Mouse (Mus musculus) embryonic stem cell, embryonic (primary cell): ENCODE results near the gene Lst1.

Experiments used
- CTCF ChIA-PET, 4 experiments: fragments of 300-600 bp in 2 of 4; fragments of 350-600 bp in 2 of 4; sonication (Branson Sonifier 250); formaldehyde crosslinking; loops; one replicate each; lab custom pipeline; 2022; ENCODE audit warnings: inconsistent platforms in 2 of 4; lab: Charles Lee
- POLR2A ChIA-PET, 4 experiments: fragments of 300-600 bp in 2 of 4; fragments of 350-600 bp in 2 of 4; sonication (Branson Sonifier 250); formaldehyde crosslinking; loops; one replicate each; lab custom pipeline; 2022; ENCODE audit warnings: antibody characterized with exemption in 4 of 4, inconsistent platforms in 1 of 4; lab: Charles Lee

The Lst1 gene

DNA sequence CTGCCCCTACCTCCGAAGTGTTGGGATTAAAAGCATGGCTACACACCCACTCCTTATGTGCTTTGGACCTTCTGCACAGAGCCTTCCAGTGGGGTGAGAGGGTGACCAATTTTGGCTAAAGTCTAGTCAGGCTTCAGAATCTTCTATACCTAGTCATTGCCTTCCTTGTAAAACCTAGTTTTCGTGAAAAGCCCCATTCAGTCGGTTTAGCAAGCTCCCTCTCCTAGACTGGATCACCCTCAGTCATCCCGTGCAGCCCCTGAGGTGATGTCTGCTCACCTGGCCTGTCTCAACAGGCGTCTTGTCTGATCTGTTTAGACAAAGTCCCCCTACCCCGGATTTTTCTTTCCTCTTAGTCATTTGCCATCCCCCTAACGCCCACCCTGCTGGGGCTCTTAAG lies 9.8 kb upstream of the Lst1 start:
- ChIA-PET POLR2A (interaction anchor here in 2 of 4 experiments (0.8 to 2.0 kb wide), 3 partner anchors 22 to 76 kb away, joined by 3 to 8 read pairs (median 3); partner anchors contain the start of genes Csnk2b (in 1 of the 2), Ddx39b (in 1 of the 2), Gm16181 (in 1 of the 2) and Gpank1 (in 1 of the 2)), CTCF (interaction anchor here in 2 of 4 experiments (0.6 to 1.8 kb wide), 3 partner anchors 10 to 30 kb away, joined by 3 to 10 read pairs (median 4); no protein-coding TSS in a partner anchor)

- CTCF ChIA-PET = interaction anchor here in 2 of 4 experiments (1.3 to 2.9 kb wide), 3 partner anchors 29 to 30 kb away, joined by 4 to 14 read pairs (median 4); no protein-coding TSS in a partner anchor
- POLR2A ChIA-PET = interaction anchor here in 1 of 4 experiments (0.8 to 1.2 kb wide), 2 partner anchors 9 to 26 kb away, joined by 4 to 6 read pairs; partner anchors contain the start of gene Lta
These were observed 8.9 kb upstream of the Lst1 start for GRCm38 (mm10) chr17:35197126-35197525.

DNA sequence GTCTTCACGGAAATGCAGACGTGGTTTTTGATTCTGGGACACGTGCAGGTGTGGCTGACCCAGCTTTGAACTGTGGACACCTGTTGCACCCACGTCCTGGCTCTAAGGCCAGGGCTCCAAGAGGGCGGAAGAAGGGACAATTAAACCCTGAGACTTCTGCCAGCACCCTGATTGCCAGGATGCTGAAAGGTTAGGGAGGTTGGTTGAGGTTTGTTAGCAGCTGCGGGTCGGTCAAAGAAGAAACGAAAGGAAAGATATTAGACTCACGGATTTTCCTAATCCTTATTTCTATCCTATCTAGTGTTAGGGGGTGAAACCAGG lies 8.0 kb upstream of the Lst1 start:
- POLR2A ChIA-PET = interaction anchor here in 3 of 4 experiments (0.7 to 1.2 kb wide), 6 partner anchors 25 to 246 kb away, joined by 3 to 4 read pairs (median 4); partner anchors contain the start of genes Abhd16a (in 1 of the 3) and Ddx39b (in 1 of the 3)
- CTCF ChIA-PET = interaction anchor here in 3 of 4 experiments (0.5 to 2.9 kb wide), 5 partner anchors 27 to 305 kb away, joined by 3 to 14 read pairs (median 4); no protein-coding TSS in a partner anchor

DNA sequence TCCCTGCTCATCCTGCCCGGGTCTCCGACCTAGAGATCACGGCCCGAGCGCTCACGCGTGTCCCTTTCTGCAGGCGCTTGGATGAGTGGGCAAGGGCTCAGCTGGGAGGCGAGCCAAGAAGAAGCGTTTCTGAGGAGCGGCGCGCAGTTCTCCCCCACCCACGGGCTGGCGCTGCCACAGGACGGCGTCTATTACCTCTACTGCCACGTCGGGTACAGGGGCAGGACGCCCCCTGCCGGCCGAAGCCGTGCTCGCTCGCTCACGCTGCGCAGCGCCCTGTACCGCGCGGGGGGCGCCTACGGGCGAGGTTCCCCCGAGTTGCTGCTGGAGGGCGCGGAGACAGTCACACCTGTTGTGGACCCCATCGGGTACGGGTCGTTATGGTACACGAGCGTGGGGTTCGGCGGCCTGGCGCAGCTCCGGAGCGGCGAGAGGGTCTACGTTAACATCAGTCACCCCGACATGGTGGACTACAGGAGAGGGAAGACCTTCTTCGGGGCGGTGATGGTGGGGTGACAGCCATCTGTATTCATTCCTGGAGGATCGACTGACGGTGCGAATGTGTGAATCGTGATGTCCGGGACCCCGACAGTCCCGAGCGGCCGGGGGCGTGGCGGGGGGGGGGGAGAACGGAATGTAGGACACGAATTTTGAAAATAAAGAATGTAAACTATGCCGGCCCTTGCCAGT lies 7.5 kb upstream of the Lst1 start:
- CTCF ChIA-PET = interaction anchor here (0.5 to 2.9 kb wide), 10 partner anchors 16 to 677 kb away, joined by 3 to 14 read pairs (median 4); no protein-coding TSS in a partner anchor
- POLR2A ChIA-PET = interaction anchor here (0.7 to 1.2 kb wide), 8 partner anchors 9 to 245 kb away, joined by 3 to 4 read pairs (median 4); partner anchors contain the start of genes Abhd16a (in 1 of the 4), Ddx39b (in 1 of the 4) and Lta (in 1 of the 4)

DNA sequence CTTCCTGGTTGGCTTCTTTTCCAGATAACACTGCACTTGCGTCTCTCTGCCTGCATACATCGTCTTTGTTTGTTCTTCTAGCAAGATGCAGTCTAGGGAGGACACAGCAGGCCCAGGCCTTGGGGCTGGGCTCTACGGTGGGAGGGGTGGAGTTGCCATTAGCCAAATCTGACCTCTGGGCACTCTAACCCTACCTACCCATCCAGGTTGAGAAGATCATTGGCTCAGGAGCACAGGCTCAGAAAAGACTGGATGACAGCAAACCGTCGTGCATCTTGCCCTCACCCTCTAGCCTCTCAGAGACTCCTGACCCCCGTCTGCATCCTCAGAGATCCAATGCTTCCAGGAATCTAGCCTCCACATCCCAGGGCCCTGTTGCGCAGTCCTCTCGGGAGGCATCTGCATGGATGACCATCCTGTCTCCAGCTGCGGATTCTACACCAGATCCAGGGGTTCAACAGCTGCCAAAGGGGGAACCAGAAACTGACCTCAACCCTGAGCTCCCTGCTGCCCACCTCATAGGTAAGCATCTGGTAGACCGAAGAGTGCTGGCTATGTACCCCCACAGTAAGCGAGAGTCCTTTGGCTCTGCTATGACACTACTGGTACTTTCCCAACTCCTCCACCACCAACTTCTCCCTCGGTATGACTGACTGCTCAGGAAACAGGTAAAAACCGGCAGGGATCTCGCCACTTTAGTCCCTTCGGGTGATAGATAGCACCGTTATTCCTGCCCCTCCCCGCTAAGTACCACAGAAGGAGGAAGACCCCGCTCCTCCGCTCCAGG lies 6.8 kb upstream of the Lst1 start:
- POLR2A ChIA-PET = interaction anchor here in 2 of 4 experiments (0.8 to 1.2 kb wide), 5 partner anchors 10 to 46 kb away, joined by 3 to 4 read pairs (median 3); partner anchors contain the start of genes Ddx39b (in 1 of the 2) and Lta (in 1 of the 2)

DNA sequence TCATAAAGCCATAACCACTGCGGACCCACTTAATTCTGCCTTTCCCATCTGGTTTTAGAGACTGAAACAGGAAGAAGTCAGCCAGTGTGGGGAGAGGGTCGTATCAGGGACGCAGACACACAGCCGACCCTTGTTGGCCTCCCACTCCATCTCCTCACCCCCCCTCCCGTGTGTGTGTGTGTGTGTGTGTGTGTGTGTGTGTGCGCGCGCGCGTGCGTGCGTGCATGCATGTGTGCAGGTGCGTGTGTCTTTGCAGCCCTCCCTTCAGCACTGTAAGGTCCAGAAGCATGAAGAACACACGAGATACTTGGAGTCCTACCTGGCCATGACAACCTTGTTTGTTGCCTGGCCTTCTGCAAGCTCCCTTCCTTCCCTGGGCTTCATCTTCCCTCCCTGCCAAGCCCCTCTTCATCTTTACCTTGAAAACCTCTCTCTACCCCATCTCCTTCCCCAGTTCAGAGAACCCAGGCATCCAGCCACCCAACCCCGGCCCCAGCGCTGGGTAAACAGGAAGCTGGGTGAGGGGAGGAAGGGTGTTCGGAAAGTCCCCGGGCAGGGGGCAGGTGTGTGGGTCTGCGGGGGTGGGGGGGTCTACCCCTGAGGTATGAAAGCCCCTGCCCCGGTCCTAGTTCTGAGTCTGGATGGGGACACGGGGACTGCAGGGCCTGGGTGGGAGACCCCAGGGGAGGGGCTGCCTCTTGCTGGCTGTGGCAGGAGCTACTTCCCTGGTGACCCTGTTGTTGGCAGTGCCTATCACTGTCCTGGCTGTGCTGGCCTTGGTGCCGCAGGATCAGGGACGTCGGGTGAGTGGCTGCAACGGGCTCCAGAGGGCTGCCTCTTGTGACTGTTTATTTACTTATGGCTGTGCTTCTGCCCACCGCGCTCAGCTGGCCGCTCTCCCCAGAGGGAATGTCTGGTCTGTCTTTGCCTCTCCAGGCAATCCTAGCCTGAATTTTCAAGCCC lies 5.9 kb upstream of the Lst1 start, which contains the start of gene Ltb:
TSS of gene Ltb (plus strand) at position 559 of the 963 bp plus-strand sequence.
- POLR2A ChIA-PET = interaction anchor here in 3 of 4 experiments (0.6 to 1.2 kb wide), 6 partner anchors 14 to 334 kb away, joined by 3 to 4 read pairs (median 3); partner anchors contain the start of gene Ddx39b (in 1 of the 3)
- CTCF ChIA-PET = interaction anchor here (0.5 to 2.9 kb wide), 13 partner anchors 9 to 546 kb away, joined by 3 to 14 read pairs (median 4); partner anchors contain the start of genes Clic1 (in 1 of the 4) and D17H6S53E (in 1 of the 4)

More for the DNA sequence above, 6.8 kb upstream of the Lst1 start:
- CTCF ChIA-PET = interaction anchor here in 3 of 4 experiments (0.5 to 2.9 kb wide), 14 partner anchors 10 to 676 kb away, joined by 3 to 14 read pairs (median 4); partner anchors contain the start of gene D17H6S53E (in 1 of the 3)

DNA sequence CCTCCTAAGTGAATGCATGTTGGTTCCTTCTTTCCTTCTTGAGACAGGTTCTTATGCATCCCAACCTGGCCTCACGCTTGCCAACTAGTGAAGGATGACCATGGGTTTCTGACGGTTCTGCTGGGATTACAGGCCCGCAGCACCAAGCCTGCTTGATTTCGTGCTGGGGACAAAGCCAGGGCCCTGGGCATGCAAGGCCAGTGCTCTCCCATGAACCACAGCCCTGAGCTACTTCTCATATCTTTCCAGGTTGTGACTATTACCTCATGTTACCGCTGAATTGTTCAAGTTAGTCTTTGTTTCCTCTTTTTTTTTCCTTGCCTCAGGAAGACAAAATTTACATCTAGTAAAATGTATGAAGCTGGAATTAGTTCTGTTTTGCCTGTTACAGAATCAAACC lies 4.7 kb upstream of the Lst1 start:
- CTCF ChIA-PET = interaction anchor here in 3 of 4 experiments (0.6 to 1.8 kb wide), 5 partner anchors 22 to 34 kb away, joined by 3 to 8 read pairs (median 4); no protein-coding TSS in a partner anchor
- POLR2A ChIA-PET = interaction anchor here in 1 of 4 experiments (0.9 to 2.0 kb wide), 4 partner anchors 9 to 58 kb away, joined by 3 to 6 read pairs (median 3); partner anchors contain the start of genes Atp6v1g2 and Ddx39b

DNA sequence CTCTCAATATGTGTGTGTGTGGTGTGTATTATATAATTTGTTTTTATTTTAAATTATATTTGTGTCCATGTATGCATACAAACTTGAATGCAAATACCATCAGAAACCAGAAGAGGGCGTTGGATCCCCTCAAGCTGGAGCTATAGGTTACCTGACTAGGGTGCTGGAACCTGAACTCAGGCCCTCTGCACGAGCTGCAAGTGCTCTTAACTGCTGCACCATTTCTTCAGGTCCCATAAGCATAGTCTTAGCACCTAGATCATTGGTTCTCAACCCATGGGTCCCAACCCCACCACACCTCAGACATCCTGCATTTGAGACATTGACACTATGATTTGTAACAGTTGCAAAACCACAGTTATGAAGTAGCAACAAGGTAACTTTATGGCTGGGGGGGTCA lies 3.5 kb upstream of the Lst1 start:
- CTCF ChIA-PET = interaction anchor here (0.5 to 1.8 kb wide), 14 partner anchors 10 to 871 kb away, joined by 3 to 8 read pairs (median 4); partner anchors contain the start of gene Tnf (in 1 of the 4)
- POLR2A ChIA-PET = interaction anchor here in 2 of 4 experiments (0.6 to 2.0 kb wide), 3 partner anchors 8 to 28 kb away, joined by 4 to 6 read pairs (median 6); no protein-coding TSS in a partner anchor

DNA sequence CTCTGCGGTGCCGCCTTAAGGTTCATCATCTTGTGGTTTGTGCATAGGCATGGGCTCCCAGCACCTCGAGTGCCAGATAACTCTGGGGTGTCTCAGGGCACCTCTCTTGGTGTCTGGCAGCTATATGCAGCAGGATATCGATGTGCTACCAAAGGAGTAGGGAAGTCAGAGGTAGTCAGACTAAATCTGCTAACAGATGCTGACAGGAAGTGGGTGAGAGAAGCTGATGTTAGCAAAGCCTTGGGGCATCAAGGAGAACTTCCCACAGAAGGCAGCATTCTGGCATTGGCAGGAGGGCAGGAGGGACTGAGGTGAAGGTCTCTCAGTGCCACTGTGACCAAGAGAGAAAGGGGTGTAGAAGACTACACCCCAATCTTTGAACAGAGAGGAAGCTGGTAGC lies 1.9 kb upstream of the Lst1 start:
- ChIA-PET CTCF (interaction anchor here (0.6 to 2.8 kb wide), 12 partner anchors 9 to 65 kb away, joined by 4 to 8 read pairs (median 4); no protein-coding TSS in a partner anchor), POLR2A (interaction anchor here in 3 of 4 experiments (0.8 to 1.8 kb wide), 7 partner anchors 9 to 52 kb away, joined by 3 to 13 read pairs (median 4); partner anchors contain the start of genes Ddx39b (in 1 of the 3) and Tnf (in 1 of the 3))

- CTCF ChIA-PET = interaction anchor here in 3 of 4 experiments (0.6 to 2.8 kb wide), 11 partner anchors 11 to 66 kb away, joined by 4 to 8 read pairs (median 5); no protein-coding TSS in a partner anchor
- POLR2A ChIA-PET = interaction anchor here in 3 of 4 experiments (0.6 to 1.8 kb wide), 8 partner anchors 8 to 237 kb away, joined by 3 to 13 read pairs (median 4); partner anchors contain the start of gene Ddx39b (in 1 of the 3)
These were observed 947 bp upstream of the Lst1 start for GRCm38 (mm10) chr17:35189186-35189585.

- CTCF ChIA-PET = interaction anchor here in 2 of 4 experiments (0.6 to 1.5 kb wide), 2 partner anchors 19 to 44 kb away, joined by 4 to 8 read pairs; no protein-coding TSS in a partner anchor
- POLR2A ChIA-PET = interaction anchor here in 3 of 4 experiments (0.8 to 4.9 kb wide), 5 partner anchors 20 to 55 kb away, joined by 3 to 27 read pairs (median 4); partner anchors contain the start of genes Ddx39b (in 2 of the 3), Atp6v1g2 (in 1 of the 3) and Nfkbil1 (in 1 of the 3)
These were observed 894 bp downstream of the Lst1 start for GRCm38 (mm10) chr17:35187345-35187744.

- POLR2A ChIA-PET = interaction anchor here in 3 of 4 experiments (0.8 to 4.9 kb wide), 5 partner anchors 47 to 59 kb away, joined by 3 to 27 read pairs (median 4); partner anchors contain the start of genes Ddx39b (in 2 of the 3), Atp6v1g2 (in 1 of the 3) and Nfkbil1 (in 1 of the 3)
- CTCF ChIA-PET = interaction anchor here in 3 of 4 experiments (0.6 to 1.5 kb wide), 3 partner anchors 8 to 45 kb away, joined by 3 to 8 read pairs (median 4); no protein-coding TSS in a partner anchor
These were observed 1.6 kb downstream of the Lst1 start for GRCm38 (mm10) chr17:35186681-35187080.

GRCm38 (mm10) chr17:35185639-35186611 lies 2.3 kb downstream of the Lst1 start:
- CTCF ChIA-PET = interaction anchor here (0.6 to 2.4 kb wide), 9 partner anchors 7 to 132 kb away, joined by 3 to 11 read pairs (median 4); no protein-coding TSS in a partner anchor

GRCm38 (mm10) chr17:35180093-35180492 lies 8.1 kb downstream of the Lst1 start:
- CTCF ChIA-PET = interaction anchor here in 3 of 4 experiments (1.0 to 3.6 kb wide), 4 partner anchors 11 to 53 kb away, joined by 3 to 15 read pairs (median 6); partner anchors contain the start of gene Atp6v1g2 (in 1 of the 3)
- POLR2A ChIA-PET = interaction anchor here in 1 of 4 experiments (1.1 kb wide), 1 partner anchor 68 kb away, joined by 3 read pairs; no protein-coding TSS in a partner anchor

More at GRCm38 (mm10) chr17:35185639-35186611, 2.3 kb downstream of the Lst1 start:
- POLR2A ChIA-PET = interaction anchor here in 3 of 4 experiments (0.5 to 4.9 kb wide), 11 partner anchors 17 to 255 kb away, joined by 3 to 27 read pairs (median 3); partner anchors contain the start of genes Ddx39b (in 2 of the 3), Csnk2b (in 1 of the 3), Gpank1 (in 1 of the 3) and Hspa1a (in 1 of the 3)
